In the genomic region with DNA sequence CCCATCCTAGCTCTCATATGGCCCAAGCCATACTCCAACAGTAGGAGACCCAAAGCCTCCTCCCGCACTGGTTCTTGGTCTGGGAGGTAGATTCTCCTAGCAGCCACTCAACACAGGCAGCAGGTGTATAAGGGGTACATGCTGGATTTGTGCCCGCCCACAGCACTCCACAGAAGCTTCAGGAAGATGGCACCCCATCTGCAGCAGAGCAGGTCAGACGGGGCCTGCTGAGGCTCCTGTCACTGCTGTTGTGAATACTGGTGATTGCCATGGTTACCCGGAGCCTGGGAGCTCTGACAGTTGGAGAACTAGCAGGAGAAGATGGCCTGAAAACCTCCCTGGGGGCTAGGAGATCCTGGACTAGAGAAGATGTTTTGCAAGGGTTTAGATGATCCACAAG, we compare ENCODE assay signal across 18 mouse cellular contexts. TPM values are rescaled to one million over a fixed set of nuclear protein-coding genes. Genes with fewer than 3 reads are reported as not detected.
DNase-seq lines count a peak whose midpoint lies in the region; TF ChIP-seq lines count a peak whose summit lies in the region.
"Had no signal": no experiment of that assay in that cellular context is flagged by ENCODE, and none has a peak within 500 bp of the region (broad histone marks: within the 10 kb centered on the region; RNA-seq: fewer than 3 reads in every experiment).

No protein-coding gene starts in this region.

- peak overlapping the region; percentile 75; the same call in 1 of the 2 replicates for H3K27ac ChIP-seq in layer of hippocampus, adult 2 months
- H3K27ac ChIP-seq: heart, embryonic 13.5 days; hindbrain, embryonic 13.5 days; stomach, embryonic 15.5 days had no signal

- TF ChIP-seq CTCF in layer of hippocampus, adult 2 months (conservative IDR thresholded peaks at IDR 0.05) = no peak

- no peak overlapping the region for H3K4me3 ChIP-seq in layer of hippocampus, adult 2 months
- H3K4me3 ChIP-seq: embryonic facial prominence, embryonic 12.5 days; hindbrain, embryonic 13.5 days had no signal

- DNase-seq in kidney, adult 18-20 months = peak; percentile 7
- no peak for DNase-seq in kidney, postnatal 25 days
- DNase-seq in right cerebral cortex, postnatal 10 days (ENCODE audit: low spot score in 2 of 2) = peak; percentile 53 to 68
- no peak for DNase-seq in right cerebral cortex, postnatal 25 days
- DNase-seq in layer of hippocampus, adult 2 months (ENCODE audit: low spot score in 2 of 2) = peak in 1 of 2 experiments; percentile 44
- peak; percentile 49 to 62 for DNase-seq in layer of hippocampus, postnatal 14 days (ENCODE audit: low spot score in 2 of 2)
- no peak for DNase-seq in ovary, postnatal 14 days (ENCODE audit: low spot score)
- DNase-seq in ovary, adult 18-20 months (ENCODE audit: low spot score) = no peak
- DNase-seq: cerebellum, adult 11 months; liver, postnatal 0 days; midbrain, embryonic 14.5 days; retina, postnatal 1 day had no signal

RNA-seq across cellular contexts. Expression of gene Klhl29, which starts 35.9 kb away (rescaled TPM):
- 10 to 100 TPM; 38.9 to 40.9 TPM for total RNA-seq in layer of hippocampus, adult 2 months (2021)
- 10 to 100 TPM; 32.5 to 35.4 TPM for total RNA-seq in layer of hippocampus, postnatal 14 days (2021)
- total RNA-seq: granulocyte monocyte progenitor cell, adult 5-6 weeks; megakaryocyte progenitor cell, adult 5-6 weeks had no signal

Comparison
In these comparisons a context has a peak if more than half of its experiments do, and no peak if none do; other contexts are left out.
1. DNase-seq: peak in kidney, adult 18-20 months (single experiment), right cerebral cortex, postnatal 10 days (2 of 2) and layer of hippocampus, postnatal 14 days (2 of 2); none in kidney, postnatal 25 days (0 of 2), right cerebral cortex, postnatal 25 days (single experiment), ovary, postnatal 14 days (single experiment) and ovary, adult 18-20 months (single experiment).